Mouse (Mus musculus) adrenal gland, postnatal 4 days (tissue): ENCODE data around the gene Polr2c. TPM values are rescaled to one million over a fixed set of nuclear protein-coding genes. Genes with fewer than 3 reads are reported as not detected.
"Not testable (repeated sequence)": the region's sequence is repeated elsewhere in the genome, so short reads cannot be mapped to it uniquely, and the experiment has no call there.

Experiments used
- DNase-seq, 2 experiments: peaks; one replicate each; pipeline ENCODE4 v3.0.0; 2021 to 2022; ENCODE audit warnings: low spot score in 2 of 2, mixed read lengths in 2 of 2
- total RNA-seq, 2 experiments: library from RNA; stranded (reverse); gene quantifications; 2 replicates each; pipeline ENCODE4 v1.2.3; 2021

Gene Polr2c
- total RNA-seq, 2 experiments from 2014 or later: 61.4 to 65.6 TPM

DNA sequence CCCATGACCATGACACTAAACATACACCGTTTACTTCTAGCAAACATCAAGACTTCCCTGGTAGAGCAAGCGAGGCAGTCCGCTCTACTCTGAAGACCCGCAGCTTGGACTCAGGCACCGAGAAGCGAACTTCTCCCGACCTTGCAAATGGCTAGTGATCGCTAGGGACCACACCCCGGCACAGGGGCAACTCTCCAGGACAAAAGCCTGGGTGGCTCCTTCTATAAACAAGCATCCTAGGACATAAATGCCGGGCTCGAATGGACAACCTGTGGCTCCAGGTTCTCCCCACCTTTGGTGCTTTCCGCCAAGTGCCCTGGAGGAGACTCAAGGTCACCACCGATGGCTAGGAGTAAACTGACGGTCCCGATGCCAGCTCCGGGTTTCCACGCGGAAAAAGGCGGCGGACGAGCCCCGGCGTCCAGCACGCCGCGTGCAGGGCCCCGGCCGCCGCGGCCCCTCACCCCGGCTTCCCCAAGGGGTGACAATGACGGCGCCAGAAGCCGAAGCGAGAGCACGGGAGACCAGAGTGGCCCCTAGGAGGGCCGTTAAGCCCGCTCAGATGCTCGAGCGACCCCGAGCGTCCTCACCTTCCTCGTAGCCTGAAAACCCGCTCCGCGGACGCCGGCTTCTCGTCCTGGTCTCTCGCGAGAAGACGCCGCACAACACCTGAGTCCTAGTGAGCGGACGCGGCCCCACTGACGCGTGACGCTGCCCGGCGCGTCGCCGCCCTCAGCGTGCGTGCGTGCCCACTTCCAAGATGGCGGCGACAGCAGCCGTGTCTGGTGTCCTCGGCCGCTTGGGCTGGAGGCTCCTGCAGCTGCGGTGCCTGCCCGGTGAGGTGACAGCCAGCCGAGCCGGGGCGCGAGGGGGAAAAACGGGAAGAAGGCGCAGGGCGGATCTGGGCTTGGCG lies 19.3 kb upstream of the Polr2c start, which contains the start of the genes Coq9 and Ciapin1:
Gene Coq9, plus strand, starts transcription at position 660 of the 913 bp plus-strand sequence.
Gene Ciapin1, minus strand, starts transcription at position 697 of the 913 bp plus-strand sequence.
- peak; percentile 77 to 91 for DNase-seq

DNA sequence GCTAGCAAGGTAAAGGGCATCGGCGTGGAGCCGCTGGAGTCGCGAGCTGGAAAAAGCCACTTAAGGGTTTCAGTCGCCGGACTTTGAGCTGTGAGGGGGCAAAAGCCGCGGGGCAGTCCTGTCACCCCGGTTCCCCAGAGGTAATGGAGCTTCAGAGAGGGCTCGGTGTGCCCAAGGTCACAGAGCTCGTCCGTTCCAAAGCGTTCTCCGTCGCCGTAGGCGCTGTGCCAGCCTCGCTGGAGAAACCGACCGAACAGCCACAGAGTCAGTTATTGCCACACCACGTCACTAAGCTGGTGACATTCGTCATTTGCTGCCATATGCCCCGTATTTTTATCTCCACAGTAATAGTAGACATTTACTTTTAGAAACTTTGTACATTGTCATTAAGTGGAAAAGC lies 18.6 kb upstream of the Polr2c start:
- peak; percentile 58 to 66 for DNase-seq

DNA sequence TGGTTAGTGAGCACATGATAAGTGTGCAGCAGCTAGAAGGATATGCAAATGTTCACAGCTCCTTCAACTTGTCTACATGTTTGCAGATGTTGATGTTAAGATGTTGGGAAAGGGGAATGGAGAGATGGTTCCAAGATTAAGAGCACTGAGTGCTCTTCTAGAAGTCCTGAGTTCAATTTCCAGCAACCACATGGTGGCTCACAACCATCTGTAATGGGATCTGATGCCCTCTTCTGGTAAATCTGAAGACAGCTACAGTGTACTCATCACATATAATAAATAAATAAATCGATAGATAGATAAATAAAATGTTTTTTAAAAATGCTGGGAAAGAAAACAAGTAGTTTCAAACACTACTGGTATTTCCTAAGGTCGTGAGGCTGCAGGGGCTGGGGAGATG lies 16.1 kb upstream of the Polr2c start:
- DNase-seq: no peak

DNA sequence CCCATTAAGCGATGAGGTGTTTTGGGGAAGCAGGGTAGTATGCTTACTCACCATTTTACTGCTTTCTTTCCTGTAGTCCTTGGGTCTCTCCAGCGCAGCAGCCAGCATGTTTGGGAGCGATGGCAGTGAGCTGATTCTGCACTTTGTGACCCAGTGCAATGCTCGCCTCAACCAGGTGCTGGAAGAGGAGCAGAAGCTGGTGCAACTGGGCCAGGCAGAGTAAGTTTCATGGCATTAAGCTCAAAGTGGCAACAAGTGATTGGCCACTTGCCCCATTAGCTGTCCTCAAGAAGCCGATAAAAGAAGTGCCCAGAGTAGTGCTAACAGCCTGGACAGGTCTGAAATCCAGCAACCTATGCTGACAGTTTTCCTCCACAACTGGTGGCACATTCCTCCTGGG lies 7.2 kb upstream of the Polr2c start:
- DNase-seq: no peak

DNA sequence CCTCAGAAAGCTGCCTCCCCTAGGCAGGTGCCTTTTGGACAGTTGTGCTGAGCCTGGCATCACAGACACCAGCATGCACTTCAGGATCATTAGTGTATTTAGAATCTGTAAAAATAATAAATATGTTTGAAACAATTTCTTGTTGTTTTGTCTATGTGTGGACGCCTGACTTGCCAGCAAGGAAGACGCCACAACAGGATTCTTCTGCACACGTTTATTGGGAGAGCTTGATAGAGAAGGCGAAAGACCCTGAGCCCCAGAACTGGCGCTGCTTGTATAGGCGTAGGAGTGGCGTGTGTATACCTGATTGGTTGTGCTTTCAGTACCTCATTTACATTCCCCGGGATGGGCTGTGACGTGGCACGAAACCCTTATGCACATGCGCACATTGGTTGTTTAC lies 2.5 kb upstream of the Polr2c start:
- not testable (repeated sequence) for DNase-seq

DNA sequence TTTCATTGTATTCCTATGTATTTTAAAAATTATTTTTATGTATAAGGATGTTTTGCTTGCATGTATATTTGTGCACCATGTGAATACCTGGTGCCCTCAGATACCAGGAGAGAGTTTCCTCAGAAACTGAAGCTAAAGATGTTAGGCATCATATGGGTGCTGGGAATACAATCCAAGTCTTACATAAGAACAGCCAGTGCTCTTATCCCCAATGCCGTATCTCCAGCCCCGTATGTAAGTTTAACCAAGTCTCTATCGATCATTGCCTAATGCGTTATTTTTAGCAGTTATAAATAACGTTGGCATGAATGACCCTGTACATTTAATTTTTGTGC lies 272 bp upstream of the Polr2c start:
- DNase-seq: no peak

DNA sequence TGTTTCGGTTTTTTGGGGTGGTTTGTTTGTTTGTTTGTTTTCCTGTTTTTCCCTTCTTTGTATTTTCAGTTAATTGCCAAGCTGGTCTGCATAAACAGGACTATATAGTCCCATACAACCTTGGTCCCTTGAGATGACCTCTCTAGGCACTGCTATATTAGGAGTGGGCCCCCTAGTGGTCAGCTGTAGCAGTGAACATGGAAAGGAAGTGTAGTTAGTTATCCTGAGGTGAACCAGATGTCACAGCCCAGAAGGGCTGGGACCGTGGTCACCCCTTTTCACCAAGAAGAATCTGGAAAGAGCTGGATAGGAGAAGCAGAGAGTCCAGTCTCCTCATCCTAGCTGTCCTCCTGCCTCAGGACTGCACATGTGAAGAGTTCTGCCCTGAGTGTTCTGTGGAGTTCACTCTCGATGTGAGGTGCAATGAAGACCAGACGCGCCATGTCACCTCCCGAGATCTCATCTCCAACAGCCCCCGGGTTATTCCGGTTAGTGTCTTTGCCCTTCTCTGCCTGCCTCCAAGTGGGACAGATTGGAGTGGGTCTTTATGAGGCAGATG lies 4.2 kb downstream of the Polr2c start:
- DNase-seq: peak in 1 of 2 experiments; percentile 46

DNA sequence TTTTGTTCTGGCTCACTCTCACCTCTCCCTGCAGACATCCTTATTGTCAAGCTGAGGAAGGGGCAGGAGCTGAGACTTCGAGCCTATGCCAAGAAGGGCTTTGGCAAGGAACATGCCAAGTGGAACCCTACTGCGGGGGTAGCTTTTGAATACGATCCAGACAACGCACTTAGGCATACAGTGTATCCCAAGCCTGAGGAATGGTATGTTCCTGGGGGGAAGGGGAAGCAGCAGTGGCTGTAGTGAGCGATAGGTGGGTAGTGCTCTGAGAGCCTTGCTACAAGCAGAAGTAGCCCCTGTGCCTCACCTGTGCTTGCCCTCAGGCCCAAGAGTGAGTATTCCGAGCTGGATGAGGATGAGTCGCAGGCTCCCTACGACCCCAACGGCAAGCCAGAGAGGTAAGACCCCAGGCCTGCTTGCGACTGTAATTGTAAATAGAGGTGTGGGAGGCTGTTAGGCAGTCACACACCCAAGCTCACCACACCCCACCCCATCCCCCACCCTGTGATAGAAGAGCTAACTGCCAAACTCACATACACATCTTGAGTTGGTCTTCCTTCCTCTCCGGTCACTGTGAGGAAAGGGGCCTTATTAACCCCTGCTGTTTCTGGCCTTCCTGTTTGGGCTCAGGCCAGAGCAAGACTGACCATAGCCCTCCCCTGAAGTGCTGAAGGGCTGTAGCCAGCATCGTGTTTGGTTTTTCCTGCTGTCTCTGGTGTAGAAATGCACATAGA lies 5.4 kb downstream of the Polr2c start:
- no peak for DNase-seq

DNA sequence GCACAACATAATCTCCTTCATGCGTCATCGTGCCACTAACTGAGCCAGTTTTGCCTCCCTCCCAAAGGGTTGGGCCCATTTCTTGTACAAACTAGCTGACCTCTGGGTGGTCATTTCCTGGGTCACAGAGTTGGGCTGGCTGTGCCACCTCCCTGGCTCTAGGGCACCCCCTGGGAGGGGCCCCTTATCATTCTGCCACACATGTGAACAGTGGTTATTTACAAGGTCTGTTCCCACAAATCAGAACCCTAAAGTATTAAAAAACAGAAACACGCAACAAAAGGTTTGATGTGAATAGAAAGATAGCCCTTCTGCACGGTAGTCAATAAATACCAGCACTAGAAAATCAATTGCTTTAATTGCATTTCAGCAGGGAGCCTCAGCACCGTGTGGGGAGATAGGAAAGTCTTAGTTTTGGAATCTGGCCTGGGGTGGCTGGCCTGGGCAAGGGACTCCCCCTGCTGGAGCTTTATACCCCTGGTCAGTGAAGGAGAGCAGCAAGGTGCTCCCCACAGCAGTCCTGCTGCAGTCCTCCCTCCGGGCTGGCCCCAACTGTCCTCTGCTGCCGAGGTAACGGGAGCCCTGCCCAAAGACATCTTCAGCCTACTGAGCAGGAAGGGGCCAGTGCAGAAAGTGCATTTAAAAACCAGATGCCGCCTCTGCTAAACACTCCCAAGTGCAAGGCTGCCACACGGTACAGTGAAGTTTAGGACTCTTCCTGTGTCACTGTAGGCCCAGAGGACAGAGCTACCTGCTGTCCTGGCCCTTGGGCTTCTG lies 6.8 kb downstream of the Polr2c start:
- DNase-seq: no peak

DNA sequence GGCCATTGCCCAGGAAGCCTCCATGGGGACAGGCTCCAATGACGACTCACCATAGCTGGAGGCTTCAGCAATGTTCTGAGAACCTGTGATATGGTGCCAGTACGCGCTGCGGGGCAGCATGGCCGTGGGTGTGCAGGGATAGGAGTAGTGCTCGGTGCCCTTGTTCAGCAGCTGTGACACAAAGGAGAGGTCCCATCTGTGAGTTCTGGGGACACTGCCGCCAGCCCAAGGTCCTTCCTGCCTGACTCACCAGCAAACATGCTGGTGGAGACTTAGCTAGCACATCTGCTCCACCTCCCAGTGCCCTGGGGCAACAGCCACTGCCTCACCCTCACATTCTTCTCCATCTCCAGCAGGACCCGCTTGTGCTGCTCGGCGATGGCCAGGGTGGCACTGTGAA lies 8.0 kb downstream of the Polr2c start:
- DNase-seq: no peak

DNA sequence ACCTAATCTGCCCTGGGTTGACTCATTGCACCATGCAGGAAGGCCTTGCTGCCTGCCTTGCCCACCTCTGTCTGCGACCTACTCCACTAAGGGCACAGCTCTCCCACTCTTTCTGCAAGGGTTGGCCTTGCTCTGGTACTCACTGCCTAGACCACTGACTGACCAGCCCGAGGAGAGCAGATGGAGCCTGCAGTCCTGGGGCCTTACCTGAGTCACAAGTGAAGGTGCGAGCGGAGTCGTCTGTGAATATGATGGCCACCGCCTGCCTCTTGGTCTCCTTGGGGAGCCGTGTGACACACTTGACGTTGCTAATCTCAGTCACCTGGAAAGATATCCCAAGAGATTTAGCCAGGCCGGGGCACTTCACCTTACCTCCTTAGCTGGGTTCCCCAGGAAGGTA lies 9.7 kb downstream of the Polr2c start:
- no peak for DNase-seq

DNA sequence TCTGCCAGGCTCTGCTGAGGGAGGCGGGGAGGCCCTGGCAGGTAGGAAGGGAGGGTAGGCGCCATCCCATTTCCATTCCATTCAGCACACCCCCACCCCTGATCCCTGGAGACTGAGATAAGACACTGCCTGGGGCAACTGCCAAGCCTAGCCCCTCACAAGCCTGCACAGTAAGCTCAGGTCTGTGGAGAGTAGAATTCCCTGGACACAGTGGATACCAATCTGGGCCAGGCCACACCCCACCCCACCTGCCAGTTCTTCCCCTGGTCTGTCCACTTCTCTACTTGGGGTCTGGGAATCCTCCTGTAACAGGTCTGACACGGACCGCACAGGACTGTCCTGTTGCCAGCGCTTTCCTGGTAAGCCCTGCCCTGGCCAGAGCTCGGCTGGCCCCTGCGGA lies 11.9 kb downstream of the Polr2c start:
- DNase-seq: no peak

DNA sequence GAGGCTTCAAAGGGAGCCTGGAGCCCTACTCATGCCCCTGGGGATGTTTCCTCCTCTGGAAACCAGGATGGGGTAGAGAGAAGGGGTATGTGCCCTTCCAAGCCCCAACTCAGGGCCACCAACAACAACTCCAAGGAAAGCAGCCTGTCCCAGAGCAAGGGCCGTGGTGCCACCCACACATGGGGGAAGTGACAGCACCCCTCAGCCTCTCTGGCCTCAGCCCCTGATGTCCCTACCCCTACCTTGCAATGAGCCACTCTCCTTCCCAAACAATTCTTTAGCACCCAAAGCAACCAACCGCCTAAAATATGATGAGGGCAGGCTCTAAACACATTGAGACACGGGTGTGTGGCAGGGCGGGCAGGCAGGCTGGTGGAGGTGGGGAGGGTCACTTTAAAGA lies 12.8 kb downstream of the Polr2c start:
- DNase-seq: no peak

DNA sequence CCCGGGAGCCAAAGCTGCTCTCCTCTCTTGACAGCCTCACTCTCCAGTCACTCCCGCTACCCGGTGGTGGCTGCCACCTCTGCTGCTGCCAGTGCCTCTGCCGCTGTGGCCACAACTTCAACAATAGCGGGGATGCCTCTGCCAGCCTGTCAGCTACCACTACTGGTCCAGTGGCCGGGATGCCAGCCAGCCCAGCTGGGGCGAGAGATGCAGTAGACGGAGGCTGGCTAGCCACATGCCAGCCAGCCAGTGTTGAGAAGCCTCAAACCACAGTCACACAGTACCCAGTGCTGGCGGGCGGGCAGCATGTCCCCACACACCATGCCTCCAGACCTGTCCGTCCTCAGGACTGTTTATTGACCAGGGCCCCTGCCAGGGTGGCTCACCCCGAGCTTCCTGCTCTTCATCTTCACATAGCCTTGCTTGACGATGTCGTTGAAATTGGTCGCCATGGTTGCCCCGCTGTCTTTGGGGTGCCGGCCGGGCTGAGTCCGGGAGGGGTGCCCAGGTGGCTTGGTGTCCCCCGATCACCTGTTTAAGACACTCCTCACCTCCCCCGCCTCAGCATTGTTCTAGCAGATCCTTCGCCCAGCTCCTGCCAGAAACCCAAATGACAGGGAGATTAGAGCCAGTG lies 13.3 kb downstream of the Polr2c start:
- no peak for DNase-seq

DNA sequence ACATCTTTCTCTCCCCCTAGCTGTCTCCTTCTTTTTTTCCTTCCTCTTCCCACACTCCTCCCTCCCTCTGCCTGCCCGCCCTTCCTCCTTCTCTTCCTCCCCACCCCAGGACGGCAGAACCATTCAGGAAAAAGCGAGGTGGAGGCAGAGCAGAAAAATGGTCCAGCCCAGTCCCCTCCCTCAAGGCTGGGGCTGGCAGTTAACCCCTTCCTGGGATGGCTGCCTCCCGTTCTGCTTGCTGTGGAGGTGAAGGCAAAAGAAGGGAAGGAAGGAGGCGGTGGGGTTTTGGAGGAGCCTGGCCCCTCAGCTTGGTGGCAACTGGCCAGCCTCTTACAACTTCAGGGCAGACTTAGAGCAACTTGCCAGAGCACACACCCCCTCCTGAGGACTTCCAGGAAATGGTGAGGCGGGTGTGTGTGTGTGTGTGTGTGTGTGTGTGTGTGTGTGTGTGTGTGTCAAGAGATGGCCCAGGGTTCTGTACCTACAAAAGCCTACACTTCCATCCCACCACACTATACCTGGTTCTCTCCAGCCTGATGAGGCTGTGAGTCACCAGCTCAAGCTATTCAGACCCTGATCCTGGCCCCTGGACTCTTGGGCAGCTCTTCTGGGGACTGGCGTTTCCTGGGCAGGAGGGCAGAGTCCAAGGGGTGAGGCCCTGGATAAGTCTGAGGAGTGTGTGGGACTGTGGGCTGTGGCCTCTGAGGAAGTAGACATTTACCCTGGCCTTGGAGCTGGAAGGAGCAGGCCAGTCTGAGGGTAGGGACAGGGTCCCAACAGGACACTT lies 14.1 kb downstream of the Polr2c start:
- peak in 1 of 2 experiments; percentile 36 for DNase-seq

DNA sequence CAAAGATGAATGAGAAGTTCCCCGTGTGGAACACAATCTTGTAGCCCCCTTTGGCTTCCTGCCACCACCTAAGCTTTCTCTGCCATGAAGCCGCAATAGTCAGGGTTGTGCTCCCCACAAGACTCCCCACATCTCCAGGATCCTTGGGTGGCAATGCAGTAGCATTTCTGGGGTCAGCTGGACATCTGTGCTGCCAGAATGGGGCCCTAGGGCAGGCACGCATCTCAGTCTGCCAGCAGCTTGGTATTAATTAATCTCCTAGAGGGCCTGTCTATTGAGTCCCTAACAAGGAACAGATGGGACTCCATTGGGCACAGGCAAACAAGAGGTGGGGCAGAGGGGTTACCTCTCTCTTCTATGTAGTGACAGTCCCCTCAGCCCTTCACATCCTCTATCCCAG lies 14.9 kb downstream of the Polr2c start:
- DNase-seq: no peak

DNA sequence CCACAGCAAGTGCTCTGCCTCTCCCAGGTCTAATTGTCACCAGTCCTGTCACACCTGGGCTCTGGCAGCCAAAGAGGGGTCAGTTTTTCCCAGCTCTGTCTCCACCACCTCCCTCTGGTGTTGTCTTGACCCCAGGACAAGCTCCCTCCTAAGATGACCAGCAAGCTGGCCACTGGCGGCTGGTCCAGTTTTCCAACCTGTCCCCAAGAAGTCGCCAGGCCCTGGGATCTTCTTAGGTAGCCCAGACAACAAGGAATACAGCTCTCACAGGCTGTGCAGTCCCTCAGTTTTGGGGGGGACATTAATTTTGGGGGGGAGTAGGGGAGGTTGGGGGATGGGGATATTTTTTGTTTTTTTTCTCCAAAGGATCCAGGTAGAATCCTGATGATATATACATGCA lies 15.3 kb downstream of the Polr2c start:
- no peak for DNase-seq

DNA sequence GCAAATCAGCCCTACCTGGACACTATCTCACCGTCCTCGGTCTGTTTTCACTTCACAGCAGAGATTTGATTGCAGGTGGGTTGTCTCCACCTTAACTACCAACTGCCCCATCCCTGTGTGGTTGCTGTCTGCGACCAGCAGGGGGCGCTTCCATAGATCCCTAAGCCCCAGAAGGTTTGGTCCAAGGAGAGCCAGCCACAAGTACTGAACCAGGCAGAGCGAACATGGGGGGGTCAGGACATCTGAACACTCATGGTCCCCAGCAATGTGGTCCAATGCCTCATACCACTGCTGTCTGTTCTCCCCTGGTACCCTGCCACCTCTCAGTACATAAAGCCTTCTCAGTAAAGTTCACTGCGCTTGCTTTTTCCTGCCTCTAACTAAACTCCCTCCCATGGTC lies 17.1 kb downstream of the Polr2c start:
- peak; percentile 40 to 58 for DNase-seq

DNA sequence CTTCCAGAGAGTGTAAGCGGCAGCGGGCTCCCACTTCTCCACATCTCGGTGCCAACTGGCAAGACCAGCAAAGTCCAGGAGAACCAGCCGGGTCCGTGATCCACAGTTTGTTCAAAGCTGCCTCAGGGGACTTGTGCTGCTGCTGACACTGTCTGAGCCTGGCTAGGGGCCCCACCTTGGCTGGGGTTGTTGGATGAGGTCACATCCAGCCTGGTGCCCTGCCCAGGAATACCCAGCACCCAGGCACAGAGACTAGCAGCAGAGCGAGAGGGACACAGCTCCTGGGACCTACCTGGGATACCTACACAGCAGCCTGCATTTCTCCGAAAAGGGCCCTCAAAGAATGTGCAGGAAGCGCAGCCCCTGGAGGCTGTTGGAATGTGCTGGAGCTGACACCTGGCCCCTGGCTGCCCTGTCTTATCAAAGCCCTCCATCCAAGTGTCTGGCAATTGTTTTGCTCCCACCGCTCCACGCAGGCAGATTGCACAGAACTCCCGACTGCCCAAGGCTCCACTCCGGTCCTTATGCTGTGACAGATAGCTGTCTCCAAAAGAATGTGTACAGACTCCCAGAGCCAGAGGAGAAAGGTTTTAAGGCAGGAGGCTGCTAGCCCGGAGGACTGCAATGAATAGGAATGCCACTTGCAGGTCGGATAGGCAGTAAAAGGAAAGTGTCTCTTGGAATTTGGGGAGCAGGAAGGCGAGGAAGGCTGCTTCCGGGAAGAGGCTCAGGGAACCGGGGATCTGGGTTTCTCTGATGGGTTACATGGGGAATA lies 18.0 kb downstream of the Polr2c start:
- no peak for DNase-seq
